Mouse (Mus musculus) adrenal gland, adult (tissue): ENCODE data around the gene Tgfbr3.
A peak's percentile ranks its signal among the peaks of the same experiment; 100 is the strongest.

Experiments
- DNase-seq, 2 experiments: peaks; one replicate each; pipeline ENCODE4 v3.0.0; 2022 to 2023; ENCODE audit warnings: low spot score in 1 of 2; ENCODE audit not compliant: inconsistent age in 2 of 2

Tgfbr3 gene

GRCm38 (mm10) chr5:107152989-107153388 is 136.4 kb downstream of the Tgfbr3 start:
- DNase-seq, result no peak

- DNase-seq, result no peak
Observed at GRCm38 (mm10) chr5:107151320-107151719, 138.1 kb downstream of the Tgfbr3 start.

GRCm38 (mm10) chr5:107150555-107151312 is 138.7 kb downstream of the Tgfbr3 start:
- no peak for DNase-seq

- peak; percentile 72 to 89 for DNase-seq
Observed at GRCm38 (mm10) chr5:107147951-107148766, 141.3 kb downstream of the Tgfbr3 start.

GRCm38 (mm10) chr5:107147413-107147812 is 142.0 kb downstream of the Tgfbr3 start:
- DNase-seq, result peak in 1 of 2 experiments; percentile 65

- peak in 1 of 2 experiments; percentile 80 for DNase-seq
Observed at GRCm38 (mm10) chr5:107146111-107146616, 143.3 kb downstream of the Tgfbr3 start.

- DNase-seq, result no peak
Observed at GRCm38 (mm10) chr5:107145125-107145524, 144.3 kb downstream of the Tgfbr3 start.

GRCm38 (mm10) chr5:107144263-107144843 is 145.1 kb downstream of the Tgfbr3 start:
- DNase-seq, result peak in 1 of 2 experiments; percentile 75

- DNase-seq, result no peak
Observed at GRCm38 (mm10) chr5:107143406-107143805, 146.0 kb downstream of the Tgfbr3 start.

GRCm38 (mm10) chr5:107142791-107143190 is 146.6 kb downstream of the Tgfbr3 start:
- DNase-seq, result no peak

GRCm38 (mm10) chr5:107141375-107141774 is 148.1 kb downstream of the Tgfbr3 start:
- DNase-seq, result no peak

- DNase-seq, result no peak
Observed at GRCm38 (mm10) chr5:107139800-107140651, 149.4 kb downstream of the Tgfbr3 start.

GRCm38 (mm10) chr5:107133336-107133735 is 156.1 kb downstream of the Tgfbr3 start:
- DNase-seq, result no peak

- DNase-seq, result peak; percentile 51 to 82
Observed at GRCm38 (mm10) chr5:107132231-107132630, 157.2 kb downstream of the Tgfbr3 start.

GRCm38 (mm10) chr5:107129304-107129703 is 160.1 kb downstream of the Tgfbr3 start:
- no peak for DNase-seq

- no peak for DNase-seq
Observed at GRCm38 (mm10) chr5:107126561-107126960, 162.9 kb downstream of the Tgfbr3 start.

GRCm38 (mm10) chr5:107125131-107125530 is 164.3 kb downstream of the Tgfbr3 start:
- DNase-seq, result no peak

- no peak for DNase-seq
Observed at GRCm38 (mm10) chr5:107124531-107124930, 164.9 kb downstream of the Tgfbr3 start.

- DNase-seq, result no peak
Observed at GRCm38 (mm10) chr5:107122622-107123021, 166.8 kb downstream of the Tgfbr3 start.

GRCm38 (mm10) chr5:107121086-107121485 is 168.3 kb downstream of the Tgfbr3 start:
- peak in 1 of 2 experiments; percentile 78 for DNase-seq
